Mouse (Mus musculus): ENCODE results near the gene Lgals4. TPM values are rescaled to one million over a fixed set of nuclear protein-coding genes. Genes with fewer than 3 reads are reported as not detected.

Lgals4 gene
- total RNA-seq (2023), result 11.4 TPM

GRCm38 (mm10) chr7:28833723-28834347 lies at the start of gene Lgals4:
Lgals4 (plus strand) TSS chr7:28833854.

GRCm38 (mm10) chr7:28788307-28789195 lies 45.1 kb upstream of the Lgals4 start, which contains the start of gene Rinl:
Rinl (plus strand) TSS chr7:28788969.

GRCm38 (mm10) chr7:28808221-28808941 lies 25.3 kb upstream of the Lgals4 start, which contains the start of gene Hnrnpl:
Hnrnpl (plus strand) TSS chr7:28808541.

GRCm38 (mm10) chr7:28824941-28825685 lies 8.5 kb upstream of the Lgals4 start, which contains the start of gene Ech1:
Ech1 (plus strand) TSS chr7:28825217.

GRCm38 (mm10) chr7:28863540-28863939 lies 29.9 kb downstream of the Lgals4 start, which contains the start of gene Lgals7:
Lgals7 (plus strand) TSS chr7:28863853.

GRCm38 (mm10) chr7:28881199-28881598 lies 47.5 kb downstream of the Lgals4 start, which contains the start of gene Capn12:
Capn12 (plus strand) TSS chr7:28881422.

Other genes starting within 250 kb of the Lgals4 start
- 45.7 TPM for gene Samd4b, start 235.7 kb upstream of the Lgals4 start, total RNA-seq (2023)
- 8.9 TPM for gene Pak4, start 235.7 kb upstream of the Lgals4 start, total RNA-seq (2023)
- not detected for gene Acp7, start 202.5 kb upstream of the Lgals4 start, total RNA-seq (2023)
- 2.8 TPM for gene Fbxo27, start 141.0 kb upstream of the Lgals4 start, total RNA-seq (2023)
- gene Fbxo17, start 117.0 kb upstream of the Lgals4 start, total RNA-seq (2023), result 34.4 TPM
- gene Mrps12, start 92.0 kb upstream of the Lgals4 start, total RNA-seq (2023), result 24.0 TPM
- gene Sars2, start 91.9 kb upstream of the Lgals4 start, total RNA-seq (2023), result 22.5 TPM
- 1.3 TPM for gene Ccer2, start 77.7 kb upstream of the Lgals4 start, total RNA-seq (2023)
- gene Sirt2, start 67.1 kb upstream of the Lgals4 start, total RNA-seq (2023), result 69.1 TPM
- 58.4 TPM for gene Nfkbib, start 66.3 kb upstream of the Lgals4 start, total RNA-seq (2023)
- 124 TPM for gene Rinl, start 44.9 kb upstream of the Lgals4 start, total RNA-seq (2023)
- gene Hnrnpl, start 25.3 kb upstream of the Lgals4 start, total RNA-seq (2023), result 651 TPM
- 57.6 TPM for gene Ech1, start 8.6 kb upstream of the Lgals4 start, total RNA-seq (2023)
- gene Lgals7, start 30.0 kb downstream of the Lgals4 start, total RNA-seq (2023), result not detected
- not detected for gene Capn12, start 47.6 kb downstream of the Lgals4 start, total RNA-seq (2023)
- 172 TPM for gene Actn4, start 128.5 kb downstream of the Lgals4 start, total RNA-seq (2023)
- gene Eif3k, start 148.0 kb downstream of the Lgals4 start, total RNA-seq (2023), result 306 TPM
- 83.2 TPM for gene Map4k1, start 148.2 kb downstream of the Lgals4 start, total RNA-seq (2023)

All from CD4-positive naive resting alpha-beta T cell, adult 57 days (primary cell).